16 mouse cellular contexts compared by ENCODE assay signal in genomic region chr8:95361016-95361341, GRCm38 (mm10). TPM values are rescaled to one million over a fixed set of nuclear protein-coding genes. Genes with fewer than 3 reads are reported as not detected.
DNase-seq lines count a peak whose midpoint lies in the region; ATAC-seq and TF ChIP-seq lines count a peak whose summit lies in the region.
"Had no signal": no experiment of that assay in that cellular context is flagged by ENCODE, and none has a peak within 500 bp of the region (broad histone marks: within the 10 kb centered on the region; RNA-seq: fewer than 3 reads in every experiment).

No protein-coding gene starts in this region.

- no peak overlapping the region for H3K9ac ChIP-seq in forebrain, embryonic 16.5 days (replicated peaks; ENCODE audit: low read depth, low read length)
- H3K9ac ChIP-seq in hindbrain, embryonic 13.5 days = no peak overlapping the region; the same call in 1 of the 2 replicates
- H3K9ac ChIP-seq in hindbrain, embryonic 11.5 days (ENCODE audit: low read depth, low read length) = no peak overlapping the region
- H3K9ac ChIP-seq in CH12.LX (ENCODE audit: insufficient read depth, low read depth) = no peak overlapping the region
- 0 out of 2 replicates have a peak overlapping the region, but pooled peaks have one; percentile 1 for H3K9ac ChIP-seq in limb, embryonic 14.5 days (ENCODE audit: low read depth, low read length, severe bottlenecking)

- peaks cover 36% of the 10 kb centered on the region for H3K4me1 ChIP-seq in forebrain, embryonic 10.5 days
- peaks cover 4% of the 10 kb centered on the region for H3K4me1 ChIP-seq in forebrain, embryonic 16.5 days (replicated peaks; ENCODE audit: control insufficient read depth, insufficient read depth, low read length)
- peaks cover 51% of the 10 kb centered on the region for H3K4me1 ChIP-seq in hindbrain, embryonic 13.5 days (replicated peaks)
- no peaks in the 10 kb centered on the region for H3K4me1 ChIP-seq in hindbrain, embryonic 11.5 days (replicated peaks; ENCODE audit: control insufficient read depth, insufficient read depth, low read length)
- H3K4me1 ChIP-seq in CH12.LX (ENCODE audit: control insufficient read depth in 1 of 2, insufficient read depth in 2 of 2) = peaks cover 22 to 34% of the 10 kb centered on the region in 2 experiments
- H3K4me1 ChIP-seq in limb, embryonic 14.5 days (ENCODE audit: control insufficient read depth, insufficient read depth, low read length) = no peaks in the 10 kb centered on the region; the same call in 1 of the 2 replicates

- TF ChIP-seq POLR2A in CH12.LX (IDR thresholded peaks at IDR 0.05; ENCODE audit: low read depth, low read length) = no peak
- no peak for TF ChIP-seq POLR2A in limb, embryonic 14.5 days (IDR thresholded peaks at IDR 0.05; ENCODE audit: borderline replicate concordance, extremely low read depth, insufficient read depth, insufficient read length)

- no peaks in the 10 kb centered on the region for H3K79me2 ChIP-seq in CH12.LX (replicated peaks; ENCODE audit: control insufficient read depth, extremely low read depth, insufficient read depth, poor library complexity, severe bottlenecking)

- no peak for TF ChIP-seq RAD21 in CH12.LX (IDR thresholded peaks at IDR 0.05; ENCODE audit: low read depth, low read length)

- H3K4me2 ChIP-seq in forebrain, embryonic 16.5 days (ENCODE audit: low read length) = no peak overlapping the region
- H3K4me2 ChIP-seq in hindbrain, embryonic 13.5 days = no peak overlapping the region
- no peak overlapping the region for H3K4me2 ChIP-seq in hindbrain, embryonic 11.5 days (replicated peaks; ENCODE audit: low read depth, low read length)
- peak overlapping the region; percentile 40; the same call in 1 of the 2 replicates for H3K4me2 ChIP-seq in CH12.LX (ENCODE audit: insufficient read depth, low read depth, poor library complexity, severe bottlenecking)
- H3K4me2 ChIP-seq in limb, embryonic 14.5 days (replicated peaks; ENCODE audit: low read depth, low read length, severe bottlenecking) = no peak overlapping the region

- peak overlapping the region; percentile 68 for H3K27ac ChIP-seq in forebrain, embryonic 10.5 days
- H3K27ac ChIP-seq in forebrain, embryonic 16.5 days (ENCODE audit: low read length) = no peak overlapping the region
- H3K27ac ChIP-seq in hindbrain, embryonic 13.5 days = peak overlapping the region; percentile 25
- no peak overlapping the region for H3K27ac ChIP-seq in hindbrain, embryonic 11.5 days (ENCODE audit: low read depth, low read length)
- no peak overlapping the region for H3K27ac ChIP-seq in CH12.LX (ENCODE audit: insufficient read depth, low read depth)
- no peak overlapping the region for H3K27ac ChIP-seq in limb, embryonic 14.5 days (replicated peaks; ENCODE audit: low read depth, low read length)
- H3K27ac ChIP-seq: macrophage had no signal

- in situ Hi-C loops in CH12.LX (cut with MboI; ENCODE audit: low pct_ligation_motif_present, low pct_unique_long_range_greater_than_20kb, low sequenced_read_pairs) = loop anchor here (10.0 kb wide), 1 partner anchor 74 kb away; the partner anchor contains the start of gene Cfap20

- dilution Hi-C loops in CH12.LX (cut with MboI; ENCODE audit: extremely low pct_ligation_motif_present, extremely low pct_unique_long_range_greater_than_20kb, low sequenced_read_pairs) = no loop called here

- ATAC-seq in forebrain, embryonic 16.5 days = no peak
- no peak for ATAC-seq in hindbrain, embryonic 13.5 days (ENCODE audit: low FRiP score)
- no peak for ATAC-seq in hindbrain, embryonic 11.5 days (ENCODE audit: low FRiP score)
- no peak for ATAC-seq in limb, embryonic 14.5 days (ENCODE audit: low FRiP score, low read depth)

- peaks cover 4% of the 10 kb centered on the region; the same call in 1 of the 2 replicates for H3K9me3 ChIP-seq in forebrain, embryonic 10.5 days
- peaks cover 2% of the 10 kb centered on the region; the same call in 1 of the 2 replicates for H3K9me3 ChIP-seq in forebrain, embryonic 16.5 days (ENCODE audit: control insufficient read depth, low read length)
- H3K9me3 ChIP-seq in hindbrain, embryonic 13.5 days = no peaks in the 10 kb centered on the region
- H3K9me3 ChIP-seq in hindbrain, embryonic 11.5 days (ENCODE audit: control insufficient read depth, low read length) = no peaks in the 10 kb centered on the region
- H3K9me3 ChIP-seq in CH12.LX (replicated peaks; ENCODE audit: low read length) = no peaks in the 10 kb centered on the region
- H3K9me3 ChIP-seq in limb, embryonic 14.5 days (ENCODE audit: control insufficient read depth, low read length) = no peaks in the 10 kb centered on the region

- H3K27me3 ChIP-seq in forebrain, embryonic 10.5 days (ENCODE audit: poor library complexity, severe bottlenecking) = no peaks in the 10 kb centered on the region
- no peaks in the 10 kb centered on the region for H3K27me3 ChIP-seq in forebrain, embryonic 16.5 days (replicated peaks; ENCODE audit: control insufficient read depth, insufficient read depth, low read length)
- no peaks in the 10 kb centered on the region for H3K27me3 ChIP-seq in hindbrain, embryonic 13.5 days
- H3K27me3 ChIP-seq in hindbrain, embryonic 11.5 days (ENCODE audit: control insufficient read depth, insufficient read depth, low read length) = no peaks in the 10 kb centered on the region
- H3K27me3 ChIP-seq in CH12.LX (replicated peaks) = no peaks in the 10 kb centered on the region
- no peaks in the 10 kb centered on the region for H3K27me3 ChIP-seq in limb, embryonic 14.5 days (ENCODE audit: control insufficient read depth, insufficient read depth, low read length)

- H3K36me3 ChIP-seq in forebrain, embryonic 10.5 days (replicated peaks) = peaks cover 15% of the 10 kb centered on the region
- no peaks in the 10 kb centered on the region for H3K36me3 ChIP-seq in forebrain, embryonic 16.5 days (ENCODE audit: control insufficient read depth, insufficient read depth)
- peaks cover 10% of the 10 kb centered on the region for H3K36me3 ChIP-seq in hindbrain, embryonic 13.5 days
- no peaks in the 10 kb centered on the region for H3K36me3 ChIP-seq in hindbrain, embryonic 11.5 days (ENCODE audit: control insufficient read depth, insufficient read depth, low read length)
- no peaks in the 10 kb centered on the region for H3K36me3 ChIP-seq in CH12.LX (replicated peaks in 1 of 2; ENCODE audit: control insufficient read depth in 1 of 2, insufficient read depth in 1 of 2, low read length in 1 of 2)
- H3K36me3 ChIP-seq in limb, embryonic 14.5 days (ENCODE audit: control insufficient read depth, insufficient read depth, low read length) = no peaks in the 10 kb centered on the region

- WGBS in forebrain, embryonic 10.5 days = 81% methylated on average over 3 of the region's 3 CpGs
- WGBS in forebrain, embryonic 16.5 days = 80% methylated on average over 3 of the region's 3 CpGs
- 92% methylated on average over 3 of the region's 3 CpGs for WGBS in hindbrain, embryonic 13.5 days
- WGBS in hindbrain, embryonic 11.5 days = 89% methylated on average over 3 of the region's 3 CpGs
- WGBS in limb, embryonic 14.5 days = 63% methylated on average over 3 of the region's 3 CpGs

- no peak for TF ChIP-seq EP300 in CH12.LX (IDR thresholded peaks at IDR 0.05; ENCODE audit: low read length)

- DNase-seq in forebrain, embryonic 10.5 days (ENCODE audit: extremely low spot score, low spot score) = no peak
- DNase-seq in hindbrain, embryonic 11.5 days (ENCODE audit: low spot score) = no peak
- DNase-seq in CH12.LX (ENCODE audit: extremely low read depth) = no peak
- no peak for DNase-seq in limb, embryonic 14.5 days (ENCODE audit: low spot score)
- no peak for DNase-seq in kidney, postnatal 25 days
- DNase-seq in right cerebral cortex, postnatal 25 days = no peak
- DNase-seq: adrenal gland, postnatal 25 days; embryo, embryonic 11 days; thymus, postnatal 36 days had no signal

- no peak for TF ChIP-seq CTCF in CH12.LX (conservative IDR thresholded peaks at IDR 0.05 in 1 of 2, IDR thresholded peaks at IDR 0.05 in 1 of 2; ENCODE audit: low read depth in 2 of 2, low read length in 2 of 2)

- no peak overlapping the region for H3K4me3 ChIP-seq in forebrain, embryonic 10.5 days
- no peak overlapping the region for H3K4me3 ChIP-seq in forebrain, embryonic 16.5 days (replicated peaks; ENCODE audit: low read length)
- no peak overlapping the region for H3K4me3 ChIP-seq in hindbrain, embryonic 13.5 days
- no peak overlapping the region for H3K4me3 ChIP-seq in hindbrain, embryonic 11.5 days (ENCODE audit: low read depth, low read length)
- no peak overlapping the region for H3K4me3 ChIP-seq in CH12.LX (replicated peaks in 1 of 3; ENCODE audit: low read depth in 2 of 3, low read length in 2 of 3, poor library complexity in 1 of 3)
- H3K4me3 ChIP-seq in limb, embryonic 14.5 days (replicated peaks; ENCODE audit: low read length) = no peak overlapping the region

RNA-seq across cellular contexts. Expression of gene Mmp15, which starts 8.9 kb away (rescaled TPM):
- polyA plus RNA-seq in forebrain, embryonic 10.5 days (2016; fragmentation: Nextera tagmentation; extraction: Ambion mirVana) = 11.1 TPM in 2 replicates
- polyA plus RNA-seq in forebrain, embryonic 16.5 days (2015; fragmentation: Nextera tagmentation; extraction: Ambion mirVana) = 10.9 and 11.3 TPM in 2 replicates
- 17.4 and 18.4 TPM in 2 replicates for polyA plus RNA-seq in hindbrain, embryonic 13.5 days (2015; fragmentation: Nextera tagmentation; extraction: Ambion mirVana)
- 13.0 and 15.7 TPM in 2 replicates for polyA plus RNA-seq in hindbrain, embryonic 11.5 days (2014; fragmentation: Nextera tagmentation; extraction: Ambion mirVana)
- total RNA-seq in CH12.LX (2012; rRNA removed) (0.04 TPM in 2 replicates), CH12.LX (2014; rRNA removed) (not detected in 2 replicates)
- 0.44 TPM in 1 of 2 replicates, not detected in the other for polyA plus RNA-seq in CH12.LX (2012; ENCODE audit: insufficient read length, low read depth)
- polyA plus RNA-seq in limb, embryonic 14.5 days (2012; rRNA removed) = 12.6 and 16.9 TPM in 2 replicates
- polyA plus RNA-seq in limb, embryonic 14.5 days (2014; fragmentation: Nextera tagmentation; extraction: Ambion mirVana) = 10.5 and 11.8 TPM in 2 replicates

RNA-seq across cellular contexts. Expression of gene Usb1, which starts 28.9 kb away (rescaled TPM):
- 50.5 and 53.1 TPM in 2 replicates for polyA plus RNA-seq in forebrain, embryonic 10.5 days (2016; fragmentation: Nextera tagmentation; extraction: Ambion mirVana)
- 46.6 and 49.7 TPM in 2 replicates for polyA plus RNA-seq in forebrain, embryonic 16.5 days (2015; fragmentation: Nextera tagmentation; extraction: Ambion mirVana)
- polyA plus RNA-seq in hindbrain, embryonic 13.5 days (2015; fragmentation: Nextera tagmentation; extraction: Ambion mirVana) = 35.1 and 37.8 TPM in 2 replicates
- polyA plus RNA-seq in hindbrain, embryonic 11.5 days (2014; fragmentation: Nextera tagmentation; extraction: Ambion mirVana) = 36.5 and 40.3 TPM in 2 replicates
- total RNA-seq in CH12.LX (2012; rRNA removed) (15.2 and 17.8 TPM in 2 replicates), CH12.LX (2014; rRNA removed) (17.7 and 25.0 TPM in 2 replicates)
- polyA plus RNA-seq in CH12.LX (2012; ENCODE audit: insufficient read length, low read depth) = 15.7 and 16.4 TPM in 2 replicates
- polyA plus RNA-seq in limb, embryonic 14.5 days (2012; rRNA removed) = 46.6 and 61.0 TPM in 2 replicates
- polyA plus RNA-seq in limb, embryonic 14.5 days (2014; fragmentation: Nextera tagmentation; extraction: Ambion mirVana) = 34.7 and 38.0 TPM in 2 replicates

RNA-seq across cellular contexts. Expression of gene Zfp319, which starts 29.2 kb away (rescaled TPM):
- polyA plus RNA-seq in forebrain, embryonic 10.5 days (2016; fragmentation: Nextera tagmentation; extraction: Ambion mirVana) = 10.6 and 10.7 TPM in 2 replicates
- 19.8 and 21.8 TPM in 2 replicates for polyA plus RNA-seq in forebrain, embryonic 16.5 days (2015; fragmentation: Nextera tagmentation; extraction: Ambion mirVana)
- polyA plus RNA-seq in hindbrain, embryonic 13.5 days (2015; fragmentation: Nextera tagmentation; extraction: Ambion mirVana) = 16.6 and 17.4 TPM in 2 replicates
- polyA plus RNA-seq in hindbrain, embryonic 11.5 days (2014; fragmentation: Nextera tagmentation; extraction: Ambion mirVana) = 8.9 and 10.0 TPM in 2 replicates
- total RNA-seq in CH12.LX (2012; rRNA removed) (2.0 and 2.1 TPM in 2 replicates), CH12.LX (2014; rRNA removed) (0.81 and 0.83 TPM in 2 replicates)
- polyA plus RNA-seq in CH12.LX (2012; ENCODE audit: insufficient read length, low read depth) = 2.7 and 3.3 TPM in 2 replicates
- polyA plus RNA-seq in limb, embryonic 14.5 days (2012; rRNA removed) = 13.8 and 17.4 TPM in 2 replicates
- polyA plus RNA-seq in limb, embryonic 14.5 days (2014; fragmentation: Nextera tagmentation; extraction: Ambion mirVana) = 8.4 and 9.2 TPM in 2 replicates

RNA-seq across cellular contexts. Expression of gene Tepp, which starts 50.6 kb away (rescaled TPM):
- polyA plus RNA-seq in forebrain, embryonic 10.5 days (2016; fragmentation: Nextera tagmentation; extraction: Ambion mirVana) = not detected in 2 replicates
- polyA plus RNA-seq in forebrain, embryonic 16.5 days (2015; fragmentation: Nextera tagmentation; extraction: Ambion mirVana) = 1.5 TPM in 1 of 2 replicates, not detected in the other
- polyA plus RNA-seq in hindbrain, embryonic 13.5 days (2015; fragmentation: Nextera tagmentation; extraction: Ambion mirVana) = 0.94 and 2.1 TPM in 2 replicates
- polyA plus RNA-seq in hindbrain, embryonic 11.5 days (2014; fragmentation: Nextera tagmentation; extraction: Ambion mirVana) = not detected in 2 replicates
- total RNA-seq in CH12.LX (2012; rRNA removed) = not detected in 2 replicates
- total RNA-seq in CH12.LX (2014; rRNA removed) = not detected in 2 replicates
- not detected in 2 replicates for polyA plus RNA-seq in CH12.LX (2012; ENCODE audit: insufficient read length, low read depth)
- 0.85 and 1.3 TPM in 2 replicates for polyA plus RNA-seq in limb, embryonic 14.5 days (2012; rRNA removed)
- 0.47 TPM in 1 of 2 replicates, not detected in the other for polyA plus RNA-seq in limb, embryonic 14.5 days (2014; fragmentation: Nextera tagmentation; extraction: Ambion mirVana)
- total RNA-seq: gastrocnemius, adult 8-10 months; neutrophil, adult 5-6 weeks had no signal
- polyA plus RNA-seq: forebrain, embryonic 11.5 days; large intestine, adult 2 months; macrophage had no signal

RNA-seq across cellular contexts. Expression of gene Cngb1, which starts 54.6 kb away (rescaled TPM):
- 0.14 and 0.25 TPM in 2 replicates for polyA plus RNA-seq in forebrain, embryonic 10.5 days (2016; fragmentation: Nextera tagmentation; extraction: Ambion mirVana)
- 0.16 and 0.52 TPM in 2 replicates for polyA plus RNA-seq in forebrain, embryonic 16.5 days (2015; fragmentation: Nextera tagmentation; extraction: Ambion mirVana)
- polyA plus RNA-seq in hindbrain, embryonic 13.5 days (2015; fragmentation: Nextera tagmentation; extraction: Ambion mirVana) = 0.45 and 0.48 TPM in 2 replicates
- polyA plus RNA-seq in hindbrain, embryonic 11.5 days (2014; fragmentation: Nextera tagmentation; extraction: Ambion mirVana) = 0.66 and 0.71 TPM in 2 replicates
- total RNA-seq in CH12.LX (2012; rRNA removed) = not detected in 2 replicates
- not detected in 2 replicates for total RNA-seq in CH12.LX (2014; rRNA removed)
- polyA plus RNA-seq in CH12.LX (2012; ENCODE audit: insufficient read length, low read depth) = not detected in 2 replicates
- polyA plus RNA-seq in limb, embryonic 14.5 days (2012; rRNA removed) = 0.24 and 0.67 TPM in 2 replicates
- polyA plus RNA-seq in limb, embryonic 14.5 days (2014; fragmentation: Nextera tagmentation; extraction: Ambion mirVana) = 0.52 and 0.55 TPM in 2 replicates

Comparison
In these comparisons a context has a peak if more than half of its experiments do, and no peak if none do; other contexts are left out.
1. H3K27ac ChIP-seq: peak in forebrain, embryonic 10.5 days (single experiment) and hindbrain, embryonic 13.5 days (single experiment); none in forebrain, embryonic 16.5 days (single experiment), hindbrain, embryonic 11.5 days (single experiment), CH12.LX (single experiment) and limb, embryonic 14.5 days (single experiment).